Mouse (Mus musculus) heart, embryonic 15.5 days (tissue): ENCODE data around the gene Zeb2. TPM values are rescaled to one million over a fixed set of nuclear protein-coding genes. Genes with fewer than 3 reads are reported as not detected.

Source experiments
- ATAC-seq: fragments of 200-750 bp; cut with Nextera tagmentation; replicated peaks from 2 replicates; pipeline ENCODE4 v1.8.0; 2017; ENCODE audit warnings: low read depth, moderate TSS enrichment; ENCODE audit not compliant: insufficient number of reproducible peaks, insufficient read depth, low FRiP score
- H3K27ac ChIP-seq: fragments of 300-500 bp; sonication (generic); 2 replicates; pipeline ENCODE4 v1.5.1; 2015; ENCODE audit warnings: mild to moderate bottlenecking, inconsistent platforms
- H3K27me3 ChIP-seq: fragments of 300-500 bp; sonication (generic); 2 replicates; pipeline ENCODE4 v1.6.1; 2015; ENCODE audit warnings: inconsistent platforms
- H3K36me3 ChIP-seq: fragments of 300-500 bp; sonication (generic); 2 replicates; pipeline ENCODE4 v1.6.1; 2015; ENCODE audit warnings: mild to moderate bottlenecking, inconsistent platforms
- H3K4me1 ChIP-seq: fragments of 300-500 bp; sonication (generic); replicated peaks from 2 replicates; pipeline ENCODE4 v1.6.1; 2015; ENCODE audit warnings: inconsistent platforms
- H3K4me2 ChIP-seq: fragments of 300-500 bp; sonication (generic); 2 replicates; pipeline ENCODE4 v1.6.1; 2015; ENCODE audit warnings: inconsistent platforms, mild to moderate bottlenecking, moderate library complexity
- H3K4me3 ChIP-seq: fragments of 300-500 bp; sonication (generic); 2 replicates; pipeline ENCODE4 v1.5.1; 2015; ENCODE audit warnings: mild to moderate bottlenecking, inconsistent platforms
- H3K9ac ChIP-seq: fragments of 300-500 bp; sonication (generic); 2 replicates; pipeline ENCODE4 v1.6.1; 2015; ENCODE audit warnings: mild to moderate bottlenecking, inconsistent platforms
- H3K9me3 ChIP-seq: fragments of 300-500 bp; sonication (generic); replicated peaks from 2 replicates; pipeline ENCODE4 v1.6.1; 2016; ENCODE audit warnings: inconsistent platforms
- WGBS: fragments of 180-500 bp; shearing (Covaris S2); methylation state at CpG from one replicate; pipeline ENCODE4 v1.1.7; 2015; ENCODE audit warnings: mixed read lengths; 5-methylcytosine and 5-hydroxymethylcytosine counted together
- polyA plus RNA-seq: library from polyadenylated mRNA; unstranded; fragments of >200 nt; fragmentation: Nextera tagmentation; extraction: Ambion mirVana; gene quantifications from 2 replicates; pipeline ENCODE4 v1.2.1, GENCODE M21; 2015

Zeb2 gene
- polyA plus RNA-seq, 1 experiment from 2014 or later: 21.4 TPM

GRCm38 (mm10) chr2:45028091-45028638 lies 89.0 kb downstream of the Zeb2 start:
- no peaks in the 10 kb centered on the region for H3K27me3 ChIP-seq
- H3K9ac ChIP-seq: no peak overlapping the region
- H3K4me2 ChIP-seq: no peak overlapping the region
- WGBS: 89% methylated on average over 7 of the region's 7 CpGs
- H3K36me3 ChIP-seq: no peaks in the 10 kb centered on the region
- H3K4me1 ChIP-seq: peaks cover 20% of the 10 kb centered on the region
- ATAC-seq: no peak
- no peak overlapping the region for H3K27ac ChIP-seq
- H3K4me3 ChIP-seq: no peak overlapping the region
- no peaks in the 10 kb centered on the region for H3K9me3 ChIP-seq

GRCm38 (mm10) chr2:45017186-45017800 lies 99.9 kb downstream of the Zeb2 start:
- Histone ChIP-seq H3K4me3 (no peak overlapping the region), H3K9me3 (no peaks in the 10 kb centered on the region), H3K36me3 (0 out of 2 replicates have a peak, but pooled peaks cover 6% of the 10 kb centered on the region), H3K27me3 (no peaks in the 10 kb centered on the region), H3K4me1 (peaks cover 13% of the 10 kb centered on the region), H3K27ac (no peak overlapping the region), H3K4me2 (no peak overlapping the region), H3K9ac (no peak overlapping the region)
- 82% methylated on average over 5 of the region's 5 CpGs for WGBS
- ATAC-seq: no peak

GRCm38 (mm10) chr2:45013325-45013724 lies 103.9 kb downstream of the Zeb2 start:
- no peak overlapping the region for H3K4me2 ChIP-seq
- 50% methylated on average over 5 of the region's 5 CpGs for WGBS
- no peaks in the 10 kb centered on the region; the same call in 1 of the 2 replicates for H3K4me1 ChIP-seq
- H3K9me3 ChIP-seq: no peaks in the 10 kb centered on the region
- ATAC-seq: no peak
- H3K27me3 ChIP-seq: no peaks in the 10 kb centered on the region
- no peak overlapping the region for H3K4me3 ChIP-seq
- H3K9ac ChIP-seq: no peak overlapping the region
- H3K36me3 ChIP-seq: peaks cover 7% of the 10 kb centered on the region; the same call in 1 of the 2 replicates
- no peak overlapping the region; the same call in 1 of the 2 replicates for H3K27ac ChIP-seq

- H3K9ac ChIP-seq: no peak overlapping the region
- H3K4me1 ChIP-seq: no peaks in the 10 kb centered on the region; the same call in 1 of the 2 replicates
- no peak overlapping the region for H3K27ac ChIP-seq
- WGBS: 89% methylated on average over 3 of the region's 3 CpGs
- no peaks in the 10 kb centered on the region for H3K27me3 ChIP-seq
- H3K4me2 ChIP-seq: no peak overlapping the region
- peaks cover 7% of the 10 kb centered on the region; the same call in 1 of the 2 replicates for H3K36me3 ChIP-seq
- H3K9me3 ChIP-seq: no peaks in the 10 kb centered on the region
- no peak for ATAC-seq
- H3K4me3 ChIP-seq: no peak overlapping the region
Observed at GRCm38 (mm10) chr2:45012676-45013075, 104.5 kb downstream of the Zeb2 start.

GRCm38 (mm10) chr2:45010701-45011100 lies 106.5 kb downstream of the Zeb2 start:
- Histone ChIP-seq H3K9ac (no peak overlapping the region), H3K36me3 (peaks cover 7% of the 10 kb centered on the region; the same call in 1 of the 2 replicates), H3K4me2 (no peak overlapping the region), H3K27me3 (no peaks in the 10 kb centered on the region), H3K4me1 (no peaks in the 10 kb centered on the region; the same call in 1 of the 2 replicates), H3K9me3 (no peaks in the 10 kb centered on the region), H3K4me3 (no peak overlapping the region), H3K27ac (no peak overlapping the region)
- no peak for ATAC-seq
- WGBS: 95% methylated on average over 1 of the region's 1 CpGs

GRCm38 (mm10) chr2:44999906-45000305 lies 117.3 kb downstream of the Zeb2 start:
- ATAC-seq: no peak
- Histone ChIP-seq H3K9me3 (no peaks in the 10 kb centered on the region), H3K9ac (no peak overlapping the region), H3K4me3 (no peak overlapping the region), H3K4me1 (peaks cover 8% of the 10 kb centered on the region), H3K27ac (no peak overlapping the region), H3K27me3 (no peaks in the 10 kb centered on the region), H3K36me3 (peaks cover 36% of the 10 kb centered on the region), H3K4me2 (no peak overlapping the region)
- 53% methylated on average over 6 of the region's 6 CpGs for WGBS

- Histone ChIP-seq H3K27me3 (no peaks in the 10 kb centered on the region), H3K9me3 (no peaks in the 10 kb centered on the region), H3K9ac (no peak overlapping the region), H3K4me2 (no peak overlapping the region), H3K27ac (no peak overlapping the region), H3K4me3 (no peak overlapping the region), H3K36me3 (peaks cover 37% of the 10 kb centered on the region), H3K4me1 (peaks cover 8% of the 10 kb centered on the region)
- ATAC-seq: no peak
- 88% methylated on average over 5 of the region's 5 CpGs for WGBS
Observed at GRCm38 (mm10) chr2:44998710-44999109, 118.5 kb downstream of the Zeb2 start.

GRCm38 (mm10) chr2:44981646-44982045 lies 135.5 kb downstream of the Zeb2 start:
- Histone ChIP-seq H3K9ac (no peak overlapping the region), H3K4me2 (no peak overlapping the region), H3K36me3 (no peaks in the 10 kb centered on the region), H3K27me3 (no peaks in the 10 kb centered on the region; the same call in 1 of the 2 replicates), H3K27ac (no peak overlapping the region), H3K4me3 (no peak overlapping the region), H3K9me3 (no peaks in the 10 kb centered on the region), H3K4me1 (peaks cover 18% of the 10 kb centered on the region)
- no peak for ATAC-seq
- WGBS: 73% methylated on average over 3 of the region's 3 CpGs

- Histone ChIP-seq H3K36me3 (no peaks in the 10 kb centered on the region), H3K4me2 (peak overlapping the region; percentile 67), H3K4me1 (peaks cover 18% of the 10 kb centered on the region), H3K9ac (peak overlapping the region; percentile 18), H3K27me3 (no peaks in the 10 kb centered on the region; the same call in 1 of the 2 replicates), H3K4me3 (peak overlapping the region; percentile 40), H3K9me3 (no peaks in the 10 kb centered on the region), H3K27ac (no peak overlapping the region)
- WGBS: 5% methylated on average over 18 of the region's 18 CpGs
- ATAC-seq: no peak
Observed at GRCm38 (mm10) chr2:44979042-44979721, 138.0 kb downstream of the Zeb2 start.

- H3K9ac ChIP-seq: no peak overlapping the region
- H3K27ac ChIP-seq: no peak overlapping the region
- no peaks in the 10 kb centered on the region for H3K36me3 ChIP-seq
- 66% methylated on average over 6 of the region's 6 CpGs for WGBS
- ATAC-seq: no peak
- no peaks in the 10 kb centered on the region for H3K9me3 ChIP-seq
- H3K4me2 ChIP-seq: no peak overlapping the region
- H3K27me3 ChIP-seq: no peaks in the 10 kb centered on the region; the same call in 1 of the 2 replicates
- peaks cover 18% of the 10 kb centered on the region for H3K4me1 ChIP-seq
- no peak overlapping the region for H3K4me3 ChIP-seq
Observed at GRCm38 (mm10) chr2:44978038-44978437, 139.2 kb downstream of the Zeb2 start.

- no peak overlapping the region for H3K4me2 ChIP-seq
- ATAC-seq: no peak
- no peaks in the 10 kb centered on the region for H3K36me3 ChIP-seq
- H3K9me3 ChIP-seq: no peaks in the 10 kb centered on the region
- WGBS: 53% methylated on average over 2 of the region's 2 CpGs
- H3K9ac ChIP-seq: no peak overlapping the region
- H3K4me3 ChIP-seq: no peak overlapping the region
- H3K27ac ChIP-seq: no peak overlapping the region
- no peaks in the 10 kb centered on the region; the same call in 1 of the 2 replicates for H3K27me3 ChIP-seq
- peaks cover 18% of the 10 kb centered on the region for H3K4me1 ChIP-seq
Observed at GRCm38 (mm10) chr2:44977556-44977955, 139.6 kb downstream of the Zeb2 start.
